Mouse (Mus musculus): ENCODE measurements at regions not wholly inside any gene's neighbourhood (a gene's known extent, or its start where the extent isn't known, plus 50 kb on each side); places are given as distances from the start of the nearest gene placed in this dataset.

- no peak for DNase-seq (ENCODE audit: low read depth)
- TF ChIP-seq CTCF (IDR thresholded peaks at IDR 0.05; ENCODE audit: borderline replicate concordance, extremely low read depth, insufficient read depth, insufficient read length) (no peak), POLR2A (IDR thresholded peaks at IDR 0.05; ENCODE audit: borderline replicate concordance, extremely low read depth, insufficient read depth, insufficient read length, poor library complexity, severe bottlenecking) (no peak)
Measured at GRCm38 (mm10) chr13:99625196-99625595, 108.9 kb upstream of the Map1b start.

DNA sequence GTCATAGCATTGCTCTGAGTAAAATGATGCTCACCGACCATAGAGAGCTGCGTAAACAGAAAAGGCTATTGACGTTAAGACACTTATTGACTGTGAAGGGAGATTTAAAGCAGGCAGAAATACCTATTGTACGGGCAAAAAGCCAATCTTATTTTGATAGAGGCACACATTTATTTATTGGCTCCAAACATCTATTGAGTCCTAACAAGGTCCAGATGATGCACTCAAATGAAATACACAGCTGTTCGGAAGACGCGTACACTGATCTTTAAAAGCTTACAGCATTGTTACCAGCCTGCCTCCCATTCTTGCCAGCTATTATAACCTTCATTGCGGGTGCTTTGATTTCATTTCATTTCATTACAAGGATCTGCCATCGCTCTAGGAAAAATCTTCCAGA is 102.0 kb upstream of the Map1b start:
- DNase-seq (ENCODE audit: low read depth) = no peak
- TF ChIP-seq CTCF (IDR thresholded peaks at IDR 0.05; ENCODE audit: borderline replicate concordance, extremely low read depth, insufficient read depth, insufficient read length) (no peak), POLR2A (IDR thresholded peaks at IDR 0.05; ENCODE audit: borderline replicate concordance, extremely low read depth, insufficient read depth, insufficient read length, poor library complexity, severe bottlenecking) (no peak)

GRCm38 (mm10) chr13:99617457-99617856 is 101.1 kb upstream of the Map1b start:
- peak; percentile 39 for DNase-seq (ENCODE audit: low read depth)
- TF ChIP-seq CTCF (IDR thresholded peaks at IDR 0.05; ENCODE audit: borderline replicate concordance, extremely low read depth, insufficient read depth, insufficient read length) (no peak), POLR2A (IDR thresholded peaks at IDR 0.05; ENCODE audit: borderline replicate concordance, extremely low read depth, insufficient read depth, insufficient read length, poor library complexity, severe bottlenecking) (no peak)

DNA sequence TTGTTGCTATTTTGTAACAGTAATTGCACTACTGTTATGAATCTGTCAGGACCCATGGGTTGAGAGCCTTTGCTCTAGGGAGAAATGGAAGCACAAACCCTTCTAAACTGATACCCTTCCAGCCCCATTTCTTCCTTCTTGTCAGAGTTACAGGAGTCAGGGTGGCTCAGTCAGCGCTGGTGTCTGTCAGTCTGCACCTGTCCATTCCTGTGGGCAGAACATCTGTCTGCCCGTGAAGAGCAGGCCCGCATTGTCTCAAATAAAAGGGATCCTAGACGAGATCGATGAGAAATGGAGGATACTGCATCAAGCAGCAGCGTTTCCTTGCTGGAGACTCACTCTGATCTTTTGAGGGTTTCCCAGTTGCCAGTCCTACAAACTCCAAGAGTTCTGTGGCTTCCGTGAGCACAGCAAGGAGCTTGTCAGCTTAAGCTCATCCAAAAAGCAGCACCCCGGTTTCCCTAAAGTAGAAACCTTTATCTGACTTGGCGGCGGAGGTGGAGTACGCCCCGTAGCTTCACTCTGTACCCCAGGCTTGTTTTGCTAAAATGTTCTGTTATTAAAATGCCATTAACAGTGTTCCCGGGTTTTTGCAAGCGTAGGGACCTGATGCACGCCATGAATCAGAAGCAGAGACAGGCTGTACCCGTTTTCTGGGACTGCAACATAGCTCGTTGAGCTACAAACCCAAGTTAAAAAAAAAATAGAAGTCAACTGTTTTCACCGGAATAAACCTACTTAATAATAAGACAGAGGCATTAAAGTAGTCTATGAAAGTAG is 95.6 kb upstream of the Map1b start:
- TF ChIP-seq CTCF (IDR thresholded peaks at IDR 0.05; ENCODE audit: borderline replicate concordance, extremely low read depth, insufficient read depth, insufficient read length) = no peak
- no peak for TF ChIP-seq POLR2A (IDR thresholded peaks at IDR 0.05; ENCODE audit: borderline replicate concordance, extremely low read depth, insufficient read depth, insufficient read length, poor library complexity, severe bottlenecking)

GRCm38 (mm10) chr13:99610498-99610897 is 94.2 kb upstream of the Map1b start:
- peak; percentile 25 for DNase-seq (ENCODE audit: low read depth)
- TF ChIP-seq CTCF (IDR thresholded peaks at IDR 0.05; ENCODE audit: borderline replicate concordance, extremely low read depth, insufficient read depth, insufficient read length) (no peak), POLR2A (IDR thresholded peaks at IDR 0.05; ENCODE audit: borderline replicate concordance, extremely low read depth, insufficient read depth, insufficient read length, poor library complexity, severe bottlenecking) (no peak)

More for the DNA sequence above, 95.6 kb upstream of the Map1b start:
- DNase-seq (ENCODE audit: low read depth) = no peak

GRCm38 (mm10) chr13:99609151-99610146 is 93.1 kb upstream of the Map1b start:
- peak; percentile 87 for DNase-seq (ENCODE audit: low read depth)
- TF ChIP-seq CTCF (IDR thresholded peaks at IDR 0.05; ENCODE audit: borderline replicate concordance, extremely low read depth, insufficient read depth, insufficient read length) = no peak

- no peak for TF ChIP-seq CTCF (IDR thresholded peaks at IDR 0.05; ENCODE audit: borderline replicate concordance, extremely low read depth, insufficient read depth, insufficient read length)
- no peak for TF ChIP-seq POLR2A (IDR thresholded peaks at IDR 0.05; ENCODE audit: borderline replicate concordance, extremely low read depth, insufficient read depth, insufficient read length, poor library complexity, severe bottlenecking)
- DNase-seq (ENCODE audit: low read depth) = no peak
Measured at GRCm38 (mm10) chr13:99608591-99608990, 92.3 kb upstream of the Map1b start.

GRCm38 (mm10) chr13:99607208-99607607 is 90.9 kb upstream of the Map1b start:
- DNase-seq (ENCODE audit: low read depth) = no peak
- TF ChIP-seq CTCF (IDR thresholded peaks at IDR 0.05; ENCODE audit: borderline replicate concordance, extremely low read depth, insufficient read depth, insufficient read length) (no peak), POLR2A (IDR thresholded peaks at IDR 0.05; ENCODE audit: borderline replicate concordance, extremely low read depth, insufficient read depth, insufficient read length, poor library complexity, severe bottlenecking) (no peak)

- TF ChIP-seq CTCF (IDR thresholded peaks at IDR 0.05; ENCODE audit: borderline replicate concordance, extremely low read depth, insufficient read depth, insufficient read length) (peak; percentile 46; the same call in 1 of the 2 replicates), POLR2A (IDR thresholded peaks at IDR 0.05; ENCODE audit: borderline replicate concordance, extremely low read depth, insufficient read depth, insufficient read length, poor library complexity, severe bottlenecking) (no peak)
- no peak for DNase-seq (ENCODE audit: low read depth)
Measured at GRCm38 (mm10) chr13:99606606-99606990, 90.3 kb upstream of the Map1b start.

DNA sequence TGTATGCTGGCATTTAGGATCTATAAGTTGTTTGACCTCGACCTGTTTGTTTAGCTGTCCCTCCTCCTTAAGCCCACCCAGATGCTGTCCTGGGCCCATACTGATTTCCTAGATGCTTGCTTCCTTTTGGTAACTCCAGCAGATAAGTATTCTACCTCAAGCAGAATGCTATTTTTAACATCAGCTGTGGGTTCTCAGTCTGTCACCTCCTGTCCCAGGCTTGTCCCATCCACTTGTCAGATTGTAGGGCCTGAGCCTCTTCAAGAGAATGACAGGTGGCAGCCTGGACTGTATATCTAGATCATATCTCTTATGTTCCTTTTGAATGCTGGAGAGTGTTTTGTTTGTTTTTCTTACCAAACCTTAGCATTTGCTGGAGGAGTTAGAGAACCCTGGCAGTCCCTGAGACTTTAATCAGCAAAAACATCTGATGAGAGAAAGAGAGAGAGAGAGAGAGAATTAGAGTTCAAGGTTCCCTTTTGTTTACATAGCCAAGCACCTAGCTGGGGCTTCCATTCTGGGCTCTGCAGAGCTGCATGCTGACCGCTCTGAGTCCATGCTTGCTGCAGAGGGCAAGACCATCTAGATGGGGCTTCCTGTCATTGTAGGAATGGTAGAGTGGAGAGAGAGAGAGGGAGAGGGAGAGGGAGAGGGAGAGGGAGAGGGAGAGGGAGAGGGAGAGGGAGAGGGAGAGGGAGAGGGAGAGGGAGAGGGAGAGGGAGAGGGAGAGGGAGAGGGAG is 89.7 kb upstream of the Map1b start:
- no peak for DNase-seq (ENCODE audit: low read depth)
- TF ChIP-seq POLR2A (IDR thresholded peaks at IDR 0.05; ENCODE audit: borderline replicate concordance, extremely low read depth, insufficient read depth, insufficient read length, poor library complexity, severe bottlenecking) = no peak
- no peak for TF ChIP-seq CTCF (IDR thresholded peaks at IDR 0.05; ENCODE audit: borderline replicate concordance, extremely low read depth, insufficient read depth, insufficient read length)

GRCm38 (mm10) chr13:99597891-99598290 is 81.6 kb upstream of the Map1b start:
- peak; percentile 63 for DNase-seq (ENCODE audit: low read depth)
- TF ChIP-seq CTCF (IDR thresholded peaks at IDR 0.05; ENCODE audit: borderline replicate concordance, extremely low read depth, insufficient read depth, insufficient read length) = no peak
- TF ChIP-seq POLR2A (IDR thresholded peaks at IDR 0.05; ENCODE audit: borderline replicate concordance, extremely low read depth, insufficient read depth, insufficient read length, poor library complexity, severe bottlenecking) = no peak

Data from brain, embryonic 14.5 days (tissue).